Mouse (Mus musculus) forebrain, embryonic 16.5 days (tissue): Measurements from ENCODE around the gene Tspan14. TPM values are rescaled to one million over a fixed set of nuclear protein-coding genes. Genes with fewer than 3 reads are reported as not detected.

Experiments used
- ATAC-seq: fragments of 200-750 bp; cut with Nextera tagmentation; 2 replicates; pipeline ENCODE4 v1.8.0; 2017; ENCODE audit warnings: mild to moderate bottlenecking, moderate library complexity
- H3K27ac ChIP-seq: fragments of 300-500 bp; sonication (generic); 2 replicates; pipeline ENCODE4 v1.5.1; 2014; ENCODE audit warnings: low read length, control low read depth
- H3K27me3 ChIP-seq: fragments of 300-500 bp; sonication (generic); replicated peaks from 2 replicates; pipeline ENCODE4 v1.6.1; 2014; ENCODE audit warnings: low read length; ENCODE audit not compliant: control insufficient read depth, insufficient read depth
- H3K36me3 ChIP-seq: fragments of 300-500 bp; sonication (generic); 2 replicates; pipeline ENCODE4 v1.6.1; 2014; ENCODE audit not compliant: control insufficient read depth, insufficient read depth
- H3K4me1 ChIP-seq: fragments of 300-500 bp; sonication (generic); replicated peaks from 2 replicates; pipeline ENCODE4 v1.6.1; 2014; ENCODE audit warnings: low read length; ENCODE audit not compliant: control insufficient read depth, insufficient read depth
- H3K4me2 ChIP-seq: fragments of 300-500 bp; sonication (generic); 2 replicates; pipeline ENCODE4 v1.6.1; 2014; ENCODE audit warnings: mild to moderate bottlenecking, low read length, control low read depth
- H3K4me3 ChIP-seq: fragments of 300-500 bp; sonication (generic); replicated peaks from 2 replicates; pipeline ENCODE4 v1.5.1; 2014; ENCODE audit warnings: mild to moderate bottlenecking, low read length, control low read depth
- H3K9ac ChIP-seq: fragments of 300-500 bp; sonication (generic); replicated peaks from 2 replicates; pipeline ENCODE4 v1.6.1; 2014; ENCODE audit warnings: low read depth, low read length, control low read depth
- H3K9me3 ChIP-seq: fragments of 300-500 bp; sonication (generic); 2 replicates; pipeline ENCODE4 v1.6.1; 2016; ENCODE audit warnings: low read length; ENCODE audit not compliant: control insufficient read depth
- WGBS: fragments of 180-500 bp; shearing (Covaris S2); extraction: QIAGEN DNeasy Blood & Tissue Kit; methylation state at CpG from one replicate; pipeline ENCODE4 v1.1.7; 2014; 5-methylcytosine and 5-hydroxymethylcytosine counted together
- polyA plus RNA-seq: library from polyadenylated mRNA; unstranded; fragments of >200 nt; fragmentation: Nextera tagmentation; extraction: Ambion mirVana; gene quantifications from 2 replicates; pipeline ENCODE4 v1.2.1, GENCODE M21; 2015

The Tspan14 gene
- polyA plus RNA-seq, 1 experiment from 2014 or later = 90.0 TPM

DNA sequence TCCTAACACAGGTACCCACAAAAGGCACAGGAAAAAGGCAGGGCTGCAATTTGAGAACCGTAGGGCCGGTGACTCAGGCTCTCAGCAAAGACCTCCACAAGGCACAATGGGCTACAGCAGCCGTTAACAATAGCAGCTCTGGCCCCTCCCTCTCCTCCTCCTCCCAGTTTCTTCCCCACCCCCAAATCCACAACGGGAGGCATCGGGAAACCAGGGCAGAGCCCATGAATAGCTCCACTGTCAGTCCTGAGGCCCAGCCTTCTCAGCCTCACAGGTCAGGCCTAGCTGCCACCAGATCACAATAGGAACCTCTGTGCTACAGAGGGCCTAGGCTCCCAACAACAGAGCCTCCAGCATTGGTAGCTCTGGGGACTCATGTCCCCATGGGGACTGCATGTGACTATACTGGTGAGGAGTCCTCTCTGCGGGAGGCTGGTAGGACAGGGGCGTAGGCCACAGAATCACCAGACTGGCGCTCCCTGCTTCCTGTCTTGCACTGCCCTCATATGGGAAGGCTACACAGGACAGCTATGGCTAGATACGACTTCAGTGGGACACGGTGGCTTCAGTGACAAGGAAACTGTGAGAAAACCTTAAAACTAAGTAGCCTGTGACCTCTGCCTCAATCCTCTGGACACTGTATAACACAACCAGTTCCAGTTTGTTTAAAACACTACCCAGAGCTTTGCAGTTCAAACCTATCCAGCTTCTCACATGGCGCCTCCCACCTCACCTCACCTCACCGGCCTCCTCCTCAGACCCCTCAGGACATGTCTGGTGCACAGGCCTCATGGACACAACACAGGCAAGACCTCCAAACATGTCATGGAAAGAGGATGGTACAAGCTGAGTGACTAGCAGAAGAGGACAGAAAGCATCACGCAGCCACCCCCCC, 10.1 kb downstream of the Tspan14 start:
- H3K9ac ChIP-seq = peak overlapping the region; percentile 62
- H3K27ac ChIP-seq = peak overlapping the region; percentile 96
- ATAC-seq = peak; percentile 78
- H3K4me1 ChIP-seq = peaks cover 72% of the 10 kb centered on the region
- H3K4me2 ChIP-seq = peak overlapping the region; percentile 46
- no peaks in the 10 kb centered on the region for H3K27me3 ChIP-seq
- no peak overlapping the region for H3K4me3 ChIP-seq
- H3K9me3 ChIP-seq = no peaks in the 10 kb centered on the region
- H3K36me3 ChIP-seq = no peaks in the 10 kb centered on the region
- WGBS = 16% methylated on average over 13 of the region's 13 CpGs

DNA sequence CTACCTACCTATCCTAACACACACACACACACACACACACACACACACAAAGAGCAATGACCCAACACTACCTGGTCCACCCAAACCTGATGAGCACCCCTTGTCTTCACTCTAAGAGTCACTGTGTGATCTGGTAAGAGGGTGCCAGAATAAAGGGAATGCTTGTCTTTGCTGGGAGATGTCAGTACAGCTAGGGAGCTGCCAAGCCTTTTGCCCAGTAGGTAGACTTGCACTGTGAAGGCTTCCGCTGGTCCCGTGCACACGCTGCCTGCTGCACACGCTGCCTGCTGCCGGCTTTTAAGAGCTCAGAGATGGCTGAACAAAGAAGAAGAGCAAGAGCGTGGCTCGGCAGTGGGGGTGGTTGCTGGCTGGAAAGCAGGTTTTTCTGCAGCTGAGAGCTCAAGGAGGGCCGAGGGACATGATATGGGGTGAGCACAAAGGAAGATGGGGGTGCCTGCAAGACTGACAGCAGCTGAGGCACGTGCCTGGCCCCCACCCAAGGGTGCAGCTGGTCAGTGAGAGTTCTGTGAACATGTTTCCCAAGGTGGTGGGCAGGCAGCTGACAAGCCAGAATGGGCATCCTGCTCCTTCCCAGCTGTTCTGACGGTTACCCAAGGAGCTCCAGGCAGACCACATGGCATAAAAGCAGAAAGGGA, 10.9 kb downstream of the Tspan14 start:
- WGBS = 1% methylated on average over 10 of the region's 10 CpGs
- Histone ChIP-seq H3K27me3 (no peaks in the 10 kb centered on the region), H3K4me1 (peaks cover 72% of the 10 kb centered on the region), H3K36me3 (no peaks in the 10 kb centered on the region), H3K9ac (peak overlapping the region; percentile 62), H3K9me3 (no peaks in the 10 kb centered on the region), H3K27ac (peak overlapping the region; percentile 96), H3K4me3 (peak overlapping the region; percentile 14; the same call in 1 of the 2 replicates), H3K4me2 (peak overlapping the region; percentile 46)
- peak; percentile 66 for ATAC-seq

DNA sequence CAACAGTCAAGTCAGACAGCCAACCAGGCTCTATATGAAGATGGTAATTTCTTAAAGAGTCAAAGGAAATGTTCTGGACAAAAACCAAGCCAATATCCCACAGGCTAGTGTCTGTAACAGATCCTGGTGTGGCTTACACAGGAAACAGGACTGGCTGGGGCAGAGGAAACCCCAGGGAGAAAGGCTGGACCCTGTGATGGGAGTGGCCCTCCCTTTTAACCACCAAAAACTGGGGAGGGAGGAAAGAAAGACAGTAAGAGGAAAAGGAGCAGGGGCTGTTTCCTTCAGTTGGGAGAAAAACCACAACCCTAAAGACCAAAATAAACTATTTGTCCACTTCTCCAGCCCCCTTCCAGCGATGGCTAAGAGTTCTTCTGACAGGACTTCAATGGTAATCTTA, 11.5 kb downstream of the Tspan14 start:
- Histone ChIP-seq H3K4me3 (no peak overlapping the region), H3K4me2 (peak overlapping the region; percentile 46; the same call in 1 of the 2 replicates), H3K36me3 (no peaks in the 10 kb centered on the region), H3K9ac (no peak overlapping the region), H3K27ac (peak overlapping the region; percentile 96), H3K9me3 (no peaks in the 10 kb centered on the region), H3K4me1 (peaks cover 69% of the 10 kb centered on the region), H3K27me3 (no peaks in the 10 kb centered on the region)
- no peak for ATAC-seq
- 68% methylated on average over 1 of the region's 1 CpGs for WGBS

DNA sequence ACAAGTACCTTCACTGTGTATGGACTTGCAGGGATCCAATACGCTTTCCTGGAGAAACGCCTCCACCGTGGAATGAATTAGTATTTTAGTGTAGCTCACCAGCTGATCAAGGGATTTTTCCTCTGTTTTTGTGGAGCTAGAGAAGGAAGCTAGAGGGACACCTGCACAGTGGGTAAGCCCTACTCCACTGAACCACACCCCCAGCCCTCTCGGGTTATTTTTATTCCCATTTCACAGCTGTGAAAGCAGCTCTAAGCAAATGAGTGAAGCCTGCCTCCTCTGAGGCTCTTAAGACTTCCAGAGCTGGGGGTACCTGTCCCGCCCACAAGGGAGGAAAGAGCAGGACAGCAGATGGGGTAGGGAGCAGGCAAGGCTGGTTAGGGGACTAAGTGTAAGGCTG, 13.2 kb downstream of the Tspan14 start:
- no peak overlapping the region for H3K9ac ChIP-seq
- H3K4me1 ChIP-seq = peaks cover 63% of the 10 kb centered on the region
- WGBS = 78% methylated on average over 5 of the region's 5 CpGs
- peak overlapping the region; percentile 45 for H3K27ac ChIP-seq
- no peaks in the 10 kb centered on the region for H3K36me3 ChIP-seq
- H3K4me3 ChIP-seq = no peak overlapping the region
- ATAC-seq = no peak
- H3K27me3 ChIP-seq = no peaks in the 10 kb centered on the region
- H3K4me2 ChIP-seq = no peak overlapping the region
- no peaks in the 10 kb centered on the region for H3K9me3 ChIP-seq

DNA sequence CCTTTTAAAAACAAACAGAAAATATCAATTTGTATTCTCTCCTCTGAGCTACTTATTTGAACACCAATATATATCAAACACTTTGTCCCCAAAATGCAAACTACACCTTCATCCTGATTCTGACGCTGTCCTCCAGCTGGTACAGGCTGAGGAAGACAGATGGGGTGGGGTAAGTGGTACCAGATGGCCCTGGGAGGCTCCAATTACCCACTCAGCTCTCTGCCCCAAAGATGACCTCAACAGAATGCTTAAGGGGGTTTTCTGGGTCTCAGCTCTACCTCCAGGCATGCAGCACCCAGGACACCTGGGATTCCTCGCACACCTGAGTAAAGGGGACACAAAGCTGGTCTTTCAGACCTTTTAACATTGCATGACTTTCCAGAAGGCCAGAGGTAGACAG, 13.9 kb downstream of the Tspan14 start:
- Histone ChIP-seq H3K9me3 (no peaks in the 10 kb centered on the region), H3K27ac (peak overlapping the region; percentile 45), H3K9ac (no peak overlapping the region), H3K4me1 (peaks cover 57% of the 10 kb centered on the region), H3K4me2 (no peak overlapping the region), H3K27me3 (no peaks in the 10 kb centered on the region), H3K36me3 (no peaks in the 10 kb centered on the region), H3K4me3 (no peak overlapping the region)
- WGBS = 45% methylated on average over 2 of the region's 2 CpGs
- ATAC-seq = no peak

DNA sequence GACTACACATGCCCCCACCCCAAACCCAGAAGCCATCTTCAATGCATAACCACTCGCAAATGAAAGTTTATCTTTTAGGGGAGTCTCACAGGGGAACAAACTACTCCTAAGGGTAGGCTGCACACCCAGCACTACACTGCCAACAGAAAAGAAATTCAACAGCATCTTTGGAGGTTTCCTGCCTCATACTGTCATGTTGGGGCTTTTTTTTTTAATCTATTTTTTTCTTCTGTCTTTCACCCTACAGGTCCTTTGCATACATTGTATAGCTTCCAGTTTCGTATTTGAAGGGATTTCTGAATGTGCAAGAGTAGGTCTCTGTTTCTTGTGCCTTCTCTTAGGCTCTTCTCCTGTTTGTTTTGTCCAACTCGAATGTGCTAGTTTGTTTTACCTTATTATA, 14.3 kb downstream of the Tspan14 start:
- Histone ChIP-seq H3K4me2 (no peak overlapping the region), H3K9me3 (no peaks in the 10 kb centered on the region), H3K27me3 (no peaks in the 10 kb centered on the region), H3K4me3 (no peak overlapping the region), H3K9ac (no peak overlapping the region), H3K36me3 (no peaks in the 10 kb centered on the region), H3K27ac (0 out of 2 replicates have a peak overlapping the region, but pooled peaks have one; percentile 25), H3K4me1 (peaks cover 53% of the 10 kb centered on the region)
- ATAC-seq = no peak
- WGBS = 94% methylated on average over 3 of the region's 3 CpGs

DNA sequence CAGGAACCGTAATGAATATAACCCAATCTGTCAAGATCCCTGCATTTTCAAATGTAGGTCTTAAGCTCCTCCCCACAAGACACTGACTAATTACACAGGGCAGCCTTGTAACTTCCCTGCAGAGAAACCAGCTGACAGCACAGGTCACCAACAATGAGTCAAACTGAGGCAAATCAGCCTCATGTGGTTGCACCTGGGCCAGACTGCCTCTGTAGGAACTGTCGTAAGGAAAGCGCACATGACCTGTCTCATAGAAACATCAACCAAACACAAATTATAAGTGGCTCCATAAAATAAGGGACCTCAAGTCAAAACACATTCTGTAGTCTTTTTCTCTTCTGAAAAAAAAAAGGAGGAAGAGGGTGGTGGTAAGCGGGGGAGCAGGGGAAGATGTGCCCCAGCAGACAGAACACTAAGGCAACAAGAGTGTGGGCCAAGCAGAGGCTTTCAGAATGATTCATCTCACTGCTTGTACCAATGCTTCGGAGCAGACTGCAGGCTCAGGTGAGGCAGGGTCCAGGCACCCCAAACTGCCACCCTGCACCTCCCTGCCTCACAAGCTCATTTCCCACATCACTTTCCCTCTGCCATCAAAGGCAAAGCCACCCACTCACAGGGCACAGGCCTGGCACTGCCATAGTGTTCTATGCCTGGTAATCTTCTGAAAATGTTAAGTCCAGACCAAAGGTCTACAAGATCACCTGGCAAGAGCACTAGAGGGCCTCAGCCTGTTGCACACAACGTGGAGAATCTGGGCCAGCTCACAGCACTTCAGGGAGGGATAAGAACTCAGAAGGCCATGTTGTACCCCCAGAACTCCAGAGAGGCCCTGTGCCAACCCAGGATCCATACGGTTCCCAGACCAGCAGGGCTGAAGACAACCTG, 16.6 kb downstream of the Tspan14 start:
- no peak overlapping the region for H3K27ac ChIP-seq

DNA sequence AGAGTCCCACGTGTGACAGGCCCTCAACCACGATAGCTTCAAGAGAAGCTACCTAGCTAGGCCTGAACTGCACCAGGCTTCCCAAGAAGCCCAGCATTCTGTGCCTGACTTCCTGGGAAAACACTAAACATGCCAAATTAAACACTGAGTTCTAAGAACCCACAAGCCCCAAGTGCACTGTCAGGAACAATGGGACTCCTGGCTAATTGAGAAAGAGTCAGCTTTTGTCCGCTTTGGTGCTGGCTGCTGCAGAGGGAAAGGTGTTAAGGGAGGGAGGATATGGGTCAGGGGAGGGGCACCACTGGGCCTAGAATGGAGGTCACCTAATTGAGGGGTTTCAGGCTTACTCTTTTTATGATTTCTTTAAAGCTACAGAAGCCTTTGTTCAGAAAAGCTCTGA, 17.6 kb downstream of the Tspan14 start:
- Histone ChIP-seq H3K27me3 (no peaks in the 10 kb centered on the region), H3K4me1 (peaks cover 25% of the 10 kb centered on the region), H3K36me3 (no peaks in the 10 kb centered on the region), H3K4me3 (no peak overlapping the region), H3K9me3 (no peaks in the 10 kb centered on the region), H3K9ac (no peak overlapping the region), H3K27ac (0 out of 2 replicates have a peak overlapping the region, but pooled peaks have one; percentile 6), H3K4me2 (no peak overlapping the region)
- 25% methylated on average over 3 of the region's 3 CpGs for WGBS
- ATAC-seq = no peak; the same call in 1 of the 2 replicates

More for the DNA sequence above, 16.6 kb downstream of the Tspan14 start:
- Histone ChIP-seq H3K9ac (no peak overlapping the region), H3K27me3 (no peaks in the 10 kb centered on the region), H3K4me1 (peaks cover 30% of the 10 kb centered on the region), H3K4me3 (no peak overlapping the region), H3K36me3 (no peaks in the 10 kb centered on the region), H3K9me3 (no peaks in the 10 kb centered on the region), H3K4me2 (no peak overlapping the region)
- WGBS = 69% methylated on average over 7 of the region's 7 CpGs
- no peak for ATAC-seq

DNA sequence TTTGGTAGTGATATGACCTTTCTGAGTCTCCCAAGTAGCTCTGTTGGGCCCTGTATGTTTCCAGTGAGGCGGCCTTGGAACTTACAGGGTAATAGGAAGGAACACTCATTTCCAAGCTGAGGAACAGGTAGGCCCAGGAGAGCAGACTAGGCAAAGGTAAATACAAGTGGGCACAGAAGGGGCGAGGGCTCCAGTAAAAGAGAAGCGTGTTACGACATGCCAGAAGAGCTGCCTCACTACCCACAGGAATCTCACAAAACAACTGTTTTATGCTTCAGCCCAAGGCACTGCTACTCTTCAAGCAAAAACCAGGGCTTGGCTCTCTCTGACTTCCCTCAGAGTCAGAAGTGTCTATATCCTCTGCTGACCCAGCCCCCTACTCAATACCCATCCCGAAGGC, 18.1 kb downstream of the Tspan14 start:
- H3K9me3 ChIP-seq = no peaks in the 10 kb centered on the region
- no peaks in the 10 kb centered on the region for H3K36me3 ChIP-seq
- no peak overlapping the region for H3K27ac ChIP-seq
- 91% methylated on average over 5 of the region's 5 CpGs for WGBS
- H3K4me2 ChIP-seq = no peak overlapping the region
- no peaks in the 10 kb centered on the region for H3K27me3 ChIP-seq
- no peak overlapping the region for H3K9ac ChIP-seq
- H3K4me1 ChIP-seq = peaks cover 20% of the 10 kb centered on the region
- ATAC-seq = no peak
- H3K4me3 ChIP-seq = no peak overlapping the region
